Mouse (Mus musculus) left cerebral cortex, postnatal 36 days (tissue): Measurements from ENCODE around the gene Topors. TPM values are rescaled to one million over a fixed set of nuclear protein-coding genes. Genes with fewer than 3 reads are reported as not detected.

Source experiments
- DNase-seq, 2 experiments: peaks; one replicate each; pipeline ENCODE4 v3.0.0; 2021 to 2022; ENCODE audit warnings: low spot score in 2 of 2, mixed read lengths in 1 of 2
- intact Hi-C: fragments of 180-260 bp; cut with DNase I; formaldehyde crosslinking; loops from one replicate; pipeline ENCODE4 v1.15.1; 2025
- total RNA-seq, 2 experiments: library from RNA; stranded (reverse); gene quantifications; 2 replicates each; pipeline ENCODE4 v1.2.3; 2021

Gene Topors
- total RNA-seq, 2 experiments from 2014 or later = 18.0 to 19.5 TPM

GRCm38 (mm10) chr4:40264321-40264720 lies 5.3 kb downstream of the Topors start:
- intact Hi-C loops = no loop called here
- DNase-seq = no peak

GRCm38 (mm10) chr4:40254385-40255103 lies 15.1 kb downstream of the Topors start:
- intact Hi-C loops = no loop called here
- no peak for DNase-seq

- intact Hi-C loops = no loop called here
- no peak for DNase-seq
Measured at GRCm38 (mm10) chr4:40253766-40254165, 15.9 kb downstream of the Topors start.

GRCm38 (mm10) chr4:40250984-40251383 lies 18.7 kb downstream of the Topors start:
- intact Hi-C loops = no loop called here
- DNase-seq = no peak

- no peak for DNase-seq
- intact Hi-C loops = no loop called here
Measured at GRCm38 (mm10) chr4:40244035-40244434, 25.6 kb downstream of the Topors start.

GRCm38 (mm10) chr4:40243006-40243405 lies 26.6 kb downstream of the Topors start:
- no peak for DNase-seq
- intact Hi-C loops = no loop called here

GRCm38 (mm10) chr4:40241928-40242327 lies 27.7 kb downstream of the Topors start:
- intact Hi-C loops = no loop called here

GRCm38 (mm10) chr4:40240272-40240744 lies 29.3 kb downstream of the Topors start:
- no peak for DNase-seq
- intact Hi-C loops = no loop called here

More at GRCm38 (mm10) chr4:40241928-40242327, 27.7 kb downstream of the Topors start:
- DNase-seq = no peak

- no peak for DNase-seq
- intact Hi-C loops = no loop called here
Measured at GRCm38 (mm10) chr4:40239409-40240271, 30.0 kb downstream of the Topors start, which contains the start of gene Ddx58. Gene Ddx58, minus strand, starts transcription at chr4:40239828.

- DNase-seq = no peak
- intact Hi-C loops = no loop called here
Measured at GRCm38 (mm10) chr4:40238483-40239408, 30.9 kb downstream of the Topors start.

GRCm38 (mm10) chr4:40236829-40237228 lies 32.8 kb downstream of the Topors start:
- DNase-seq = no peak
- intact Hi-C loops = no loop called here

- DNase-seq = no peak
- intact Hi-C loops = no loop called here
Measured at GRCm38 (mm10) chr4:40234256-40234655, 35.4 kb downstream of the Topors start.

- no peak for DNase-seq
- intact Hi-C loops = no loop called here
Measured at GRCm38 (mm10) chr4:40233062-40233664, 36.5 kb downstream of the Topors start.

GRCm38 (mm10) chr4:40229723-40230122 lies 39.9 kb downstream of the Topors start:
- no peak for DNase-seq
- intact Hi-C loops = no loop called here

GRCm38 (mm10) chr4:40227886-40228285 lies 41.8 kb downstream of the Topors start:
- DNase-seq = no peak
- intact Hi-C loops = no loop called here

GRCm38 (mm10) chr4:40227131-40227530 lies 42.5 kb downstream of the Topors start:
- intact Hi-C loops = no loop called here
- no peak for DNase-seq

GRCm38 (mm10) chr4:40226095-40226494 lies 43.6 kb downstream of the Topors start:
- DNase-seq = no peak
- intact Hi-C loops = no loop called here

- DNase-seq = no peak
- intact Hi-C loops = no loop called here
Measured at GRCm38 (mm10) chr4:40221876-40222585, 47.6 kb downstream of the Topors start.
